Mouse (Mus musculus): ENCODE measurements around the gene Syt1.

- TF ChIP-seq CHD2 (IDR thresholded peaks at IDR 0.05; ENCODE audit: low read depth, low read length) (no peak), ZNF384 (IDR thresholded peaks at IDR 0.05; ENCODE audit: low read depth, low read length) (no peak), MAFK (IDR thresholded peaks at IDR 0.05; ENCODE audit: insufficient read depth, low read depth, low read length) (no peak), HCFC1 (IDR thresholded peaks at IDR 0.05; ENCODE audit: borderline replicate concordance, insufficient read depth, low read length) (no peak)
Observed at GRCm38 (mm10) chr10:108852757-108853156, 158.0 kb downstream of the Syt1 start.
